Mouse (Mus musculus) ES-Bruce4 (cell line): ENCODE measurements around the gene Ms4a1.

Experiments used
- CTCF ChIP-seq: IDR thresholded peaks from one replicate; pipeline ENCODE4 v1.8.1; 2011; ENCODE audit warnings: low read depth, low read length
- EP300 ChIP-seq: IDR thresholded peaks from 2 replicates; pipeline ENCODE4 v1.6.1; 2011; ENCODE audit warnings: low read depth, low read length; ENCODE audit not compliant: insufficient read depth
- POLR2A ChIP-seq: IDR thresholded peaks from one replicate; pipeline ENCODE4 v1.8.1; 2011; ENCODE audit warnings: low read length; ENCODE audit not compliant: insufficient read depth

GRCm38 (mm10) chr19:11264602-11265185, 1.3 kb downstream of the Ms4a1 start:
- TF ChIP-seq EP300 (no peak), CTCF (no peak), POLR2A (no peak)
